Mouse (Mus musculus): Measurements from ENCODE around the gene H2-D1.
"Not testable (repeated sequence)": the region's sequence is repeated elsewhere in the genome, so short reads cannot be mapped to it uniquely, and the experiment has no call there.

Gene H2-D1

DNA sequence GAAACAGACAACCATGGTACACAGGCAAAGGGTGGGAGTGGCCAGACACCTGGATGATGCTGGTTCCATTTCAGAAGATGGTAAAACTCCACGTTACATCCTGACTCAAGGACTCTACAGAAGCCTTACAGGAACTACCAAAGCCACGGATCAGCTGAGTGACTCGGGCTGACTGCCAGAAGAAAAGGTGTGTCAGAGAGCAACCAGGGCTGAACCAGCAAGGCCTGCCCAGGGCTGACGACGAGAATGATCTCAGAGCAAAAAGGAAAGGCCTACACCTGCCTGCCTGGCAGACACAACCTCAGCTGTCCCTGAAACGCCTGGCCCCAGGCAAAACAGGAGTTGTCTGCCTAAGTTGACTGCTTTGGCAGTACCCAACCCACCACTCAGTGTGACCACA lies 41.9 kb downstream of the H2-D1 start:
- DNase-seq (ENCODE audit: low spot score) = no peak

DNA sequence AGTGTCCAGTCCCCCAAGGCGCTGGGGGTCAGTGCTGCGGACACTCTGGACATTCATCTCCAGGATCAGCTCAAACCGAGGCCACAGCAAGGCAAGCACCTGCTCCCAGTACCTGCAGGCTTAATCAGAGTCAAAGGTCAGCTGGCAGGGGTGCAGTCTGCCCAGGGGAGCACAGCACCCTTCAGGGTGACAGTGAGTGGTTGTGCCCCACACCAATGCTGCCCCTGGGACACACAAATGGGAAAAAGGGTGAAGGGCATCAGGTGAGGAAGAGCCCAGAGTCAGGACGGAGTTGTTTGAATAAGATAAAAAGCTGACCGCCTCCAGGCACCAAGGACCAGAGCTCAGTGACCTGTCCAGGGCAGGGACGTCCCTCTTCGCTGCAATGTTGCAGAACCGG lies 42.4 kb downstream of the H2-D1 start:
- not testable (repeated sequence) for DNase-seq (ENCODE audit: low spot score)
